Mouse (Mus musculus): ENCODE measurements around the gene Papln.

GRCm38 (mm10) chr12:83734047-83734446, 29.4 kb upstream of the Papln start:
- TF ChIP-seq GABPA (IDR thresholded peaks at IDR 0.05; ENCODE audit: low read depth, low read length), result no peak
- TF ChIP-seq NELFE (IDR thresholded peaks at IDR 0.05; ENCODE audit: low read depth, low read length), result no peak
- no peak for TF ChIP-seq POLR2AphosphoS2 (IDR thresholded peaks at IDR 0.05; ENCODE audit: low read length)
- TF ChIP-seq POLR2A (IDR thresholded peaks at IDR 0.05; ENCODE audit: control insufficient read depth in 1 of 2, insufficient read depth in 1 of 2, low read depth in 1 of 2, low read length in 2 of 2, poor library complexity in 1 of 2), result no peak
- no peak for TF ChIP-seq CTCF (IDR thresholded peaks at IDR 0.05 in 2 of 3, conservative IDR thresholded peaks at IDR 0.05 in 1 of 3; ENCODE audit: control insufficient read depth in 1 of 3, insufficient read depth in 1 of 3, low read depth in 2 of 3, low read length in 3 of 3, poor library complexity in 1 of 3, severe bottlenecking in 1 of 3)
- TF ChIP-seq UBTF (IDR thresholded peaks at IDR 0.05; ENCODE audit: borderline replicate concordance, insufficient read depth, low read depth, low read length), result no peak
- no peak for TF ChIP-seq HCFC1 (IDR thresholded peaks at IDR 0.05; ENCODE audit: low read depth, low read length)
- TF ChIP-seq MYC (IDR thresholded peaks at IDR 0.05; ENCODE audit: low read depth, low read length), result no peak
- no peak for TF ChIP-seq GATA1 (IDR thresholded peaks at IDR 0.05; ENCODE audit: low read depth, low read length)
- TF ChIP-seq ETS1 (IDR thresholded peaks at IDR 0.05; ENCODE audit: low read depth, low read length), result no peak
- TF ChIP-seq ZMIZ1 (IDR thresholded peaks at IDR 0.05; ENCODE audit: low read depth, low read length), result no peak
- no peak for TF ChIP-seq E2F4 (IDR thresholded peaks at IDR 0.05; ENCODE audit: borderline replicate concordance, low read depth, low read length)

All from MEL (cell line).